Mouse (Mus musculus) small intestine, adult 10 weeks (tissue): ENCODE data around the gene Sfxn3. TPM values are rescaled to one million over a fixed set of nuclear protein-coding genes. Genes with fewer than 3 reads are reported as not detected.

Experiments
- polyA plus RNA-seq: library from polyadenylated mRNA; stranded (reverse); fragments of 350-450 nt; fragmentation: Illumina TruSeq; extraction: RNeasy Lipid Tissue Mini Kit (QIAGEN cat#74804); gene quantifications from one replicate; pipeline ENCODE4 v1.2.3, GENCODE M21; 2014; ENCODE audit warnings: low replicate concordance

Gene Sfxn3
- polyA plus RNA-seq, result 3.8 TPM

DNA sequence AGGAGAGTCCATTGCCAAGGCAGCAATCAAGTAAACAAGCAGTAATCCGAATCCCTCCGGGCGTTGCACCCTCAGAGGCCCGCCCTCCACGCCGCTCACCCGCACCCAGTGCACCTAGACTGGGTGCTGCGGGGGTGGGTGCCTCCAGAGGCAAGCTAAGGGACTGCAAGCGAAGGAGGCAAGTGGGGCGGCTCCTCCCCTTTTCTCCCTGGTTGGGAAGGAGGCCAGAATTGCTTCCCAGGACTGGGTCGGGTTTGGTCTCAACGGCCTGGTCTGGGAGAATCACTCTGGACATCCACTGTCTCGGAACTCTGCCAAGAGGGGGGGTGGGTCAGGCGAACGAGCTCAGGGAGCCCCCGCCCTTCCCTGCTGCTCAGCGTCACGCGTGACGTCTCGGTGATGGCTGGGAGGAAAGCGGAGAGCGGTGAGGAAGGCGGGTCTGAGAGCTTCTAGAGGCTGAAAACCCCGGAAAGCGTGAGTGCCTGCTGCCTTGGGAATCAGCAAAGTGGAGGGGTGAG is at the start of gene Sfxn3:
Gene Sfxn3, plus strand, starts transcription at position 87 of the 518 bp plus-strand sequence.

DNA sequence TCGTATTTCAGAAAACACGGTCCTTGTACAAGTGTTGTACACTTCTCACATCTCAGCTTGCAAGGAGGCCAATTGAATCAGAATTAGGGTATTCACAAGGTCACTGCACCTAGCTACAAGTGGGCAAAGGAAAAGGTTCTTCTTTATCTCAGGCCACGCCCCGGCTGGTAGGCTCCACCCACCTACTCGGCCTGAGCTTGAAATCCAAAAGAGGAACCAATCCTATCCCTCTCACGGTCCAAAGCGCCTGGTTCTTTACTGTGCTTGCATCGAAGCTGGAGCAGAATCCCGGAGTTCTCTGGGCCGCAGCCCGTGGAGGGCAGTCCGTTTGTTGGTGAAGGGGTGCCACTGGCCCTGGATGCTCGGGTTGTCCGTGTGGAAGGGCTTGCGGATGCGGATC is 41.9 kb upstream of the Sfxn3 start, which contains the start of gene Twnk:
Gene Twnk, plus strand, starts transcription at position 220 of the 400 bp plus-strand sequence.

DNA sequence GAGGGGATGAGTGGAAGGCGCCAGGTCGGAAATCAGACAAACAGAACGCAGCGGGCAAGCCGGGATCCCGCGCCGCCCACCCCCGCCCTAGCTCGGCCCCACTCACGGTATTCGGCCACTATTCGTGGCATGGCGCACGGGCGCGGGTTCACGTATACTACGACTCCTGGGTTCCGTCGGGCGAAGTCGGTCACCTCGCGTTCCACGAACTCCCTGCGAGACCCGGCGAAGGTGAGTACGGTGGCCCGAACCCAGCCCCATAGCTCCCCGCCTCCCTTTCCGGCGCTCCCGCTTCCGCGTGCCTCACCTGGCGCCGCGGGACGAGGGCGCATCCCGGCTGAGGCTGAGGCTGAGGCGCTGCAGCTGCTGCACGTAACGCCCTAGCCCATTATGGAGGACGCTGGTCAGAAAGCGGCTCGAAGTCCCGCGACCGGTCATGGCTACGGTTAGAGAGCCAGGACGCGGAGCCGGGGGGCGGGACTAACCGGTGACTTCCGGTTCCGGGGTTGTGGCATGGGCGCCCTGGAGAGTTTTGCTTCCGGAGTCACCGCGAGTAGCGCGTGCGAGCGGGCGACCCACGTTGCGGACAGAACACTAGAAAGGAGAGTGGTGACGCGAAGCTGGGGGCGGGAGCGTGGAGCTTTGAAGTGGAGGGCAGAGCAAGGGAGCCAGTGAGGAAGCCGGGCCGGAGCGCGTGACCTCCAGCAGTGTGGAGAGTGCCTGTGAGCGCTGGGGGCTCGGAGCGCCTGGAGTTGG is 41.2 kb upstream of the Sfxn3 start, which contains the start of gene Mrpl43:
Gene Mrpl43, minus strand, starts transcription at position 486 of the 756 bp plus-strand sequence.

DNA sequence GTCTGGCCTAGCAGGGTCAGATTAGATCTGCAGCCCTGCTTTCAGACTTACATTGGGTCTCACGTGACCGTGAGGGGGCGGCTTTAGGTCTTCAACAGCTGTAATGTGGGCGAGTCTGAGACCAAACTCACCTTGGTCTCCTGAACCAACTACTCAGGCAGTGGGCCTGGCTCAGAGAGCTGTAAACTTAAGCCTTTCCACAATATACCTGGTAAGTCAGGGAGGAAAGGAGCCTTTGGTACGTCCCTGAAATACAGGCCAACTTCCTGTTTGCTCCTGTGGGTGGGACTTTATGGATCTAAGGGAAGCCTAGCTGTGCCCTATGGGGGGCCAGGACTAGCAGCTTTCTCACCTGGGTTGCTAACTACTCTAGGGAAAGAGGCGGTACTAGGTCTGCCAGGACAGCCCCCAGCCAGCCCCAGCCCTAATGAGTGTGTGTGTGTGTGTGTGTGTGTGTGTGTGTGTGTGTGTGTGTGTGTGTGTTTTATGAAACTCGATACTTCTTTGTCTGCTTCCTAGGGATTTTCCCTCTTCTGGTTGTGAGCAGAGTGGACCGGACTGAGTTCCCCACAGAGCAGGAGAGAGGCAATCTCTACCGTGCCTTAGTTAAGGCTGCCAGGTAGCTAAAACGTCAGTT is 32.9 kb upstream of the Sfxn3 start, which contains the start of gene Lzts2:
Gene Lzts2, plus strand, starts transcription at position 80 of the 637 bp plus-strand sequence.

DNA sequence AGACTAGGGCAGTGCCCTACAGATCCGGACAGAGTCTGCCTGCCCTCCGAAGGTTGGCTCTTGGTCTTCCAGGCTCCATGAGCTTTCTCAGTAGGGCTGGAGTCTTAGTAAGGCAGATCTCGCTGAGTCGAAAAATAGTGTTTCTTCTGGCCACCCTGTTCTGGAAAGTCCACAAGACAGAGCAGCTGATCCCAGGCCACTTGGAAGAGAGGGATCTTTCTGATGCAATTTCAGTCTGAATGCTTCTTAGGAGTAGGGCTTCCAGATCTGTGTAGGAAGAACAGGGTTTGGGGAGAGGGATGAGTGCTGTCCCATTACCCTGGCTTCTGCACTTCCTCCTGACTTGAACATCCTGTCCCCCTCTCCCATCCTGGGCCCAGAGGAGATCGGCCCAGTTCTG is 1.7 kb upstream of the Sfxn3 start, which contains the start of gene Pdzd7:
Gene Pdzd7, minus strand, starts transcription at position 67 of the 400 bp plus-strand sequence.

DNA sequence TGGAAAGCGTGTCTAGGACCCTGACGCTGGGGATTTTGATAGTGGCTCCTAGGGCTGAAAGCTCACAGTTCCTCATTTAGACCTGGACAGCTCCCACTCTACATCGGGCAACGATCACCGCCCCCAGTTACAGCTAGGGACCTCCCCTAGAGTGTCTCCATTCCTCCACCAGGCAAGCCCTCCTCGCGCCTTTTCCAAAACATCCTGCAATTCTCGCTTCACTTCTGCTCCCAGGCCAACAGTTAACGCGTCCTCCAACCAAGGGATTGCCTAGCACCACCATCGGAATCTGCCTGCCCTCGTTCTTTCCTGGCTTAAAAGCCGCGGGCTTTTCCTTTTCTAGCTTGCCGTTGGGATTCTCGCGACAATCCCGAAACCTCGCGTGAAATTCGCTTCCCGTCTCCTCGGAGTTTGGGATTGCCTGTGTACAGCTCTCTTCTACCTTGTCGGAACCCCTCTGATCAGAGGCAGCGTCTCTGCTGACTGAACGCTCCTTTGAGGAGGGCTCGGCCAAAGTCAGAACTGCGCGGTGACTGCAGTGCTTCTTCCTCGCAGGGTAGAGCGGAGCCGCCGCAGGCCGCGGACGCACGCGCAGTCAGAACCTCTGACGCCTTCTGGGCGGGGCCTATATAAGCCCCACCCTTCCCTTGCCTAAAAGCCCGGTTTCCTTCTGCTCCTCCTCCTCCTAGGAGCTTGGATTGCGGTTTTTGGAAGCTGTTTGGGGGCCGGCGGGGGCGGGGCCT is 27.4 kb downstream of the Sfxn3 start, which contains the start of gene Kazald1:
Gene Kazald1, plus strand, starts transcription at position 662 of the 743 bp plus-strand sequence.

Other genes starting within 250 kb of the Sfxn3 start
- gene Slf2, start 116.4 kb upstream of the Sfxn3 start, polyA plus RNA-seq, result 25.8 TPM
- gene Sema4g, start 58.4 kb upstream of the Sfxn3 start, polyA plus RNA-seq, result 11.7 TPM
- gene Twnk, start 41.8 kb upstream of the Sfxn3 start, polyA plus RNA-seq, result 3.7 TPM
- gene Mrpl43, start 41.1 kb upstream of the Sfxn3 start, polyA plus RNA-seq, result 14.4 TPM
- gene Lzts2, start 33.1 kb upstream of the Sfxn3 start, polyA plus RNA-seq, result 4.0 TPM
- gene Pdzd7, start 1.8 kb upstream of the Sfxn3 start, polyA plus RNA-seq, result 0.71 TPM
- not detected for gene Kazald1, start 27.7 kb downstream of the Sfxn3 start, polyA plus RNA-seq
- gene Tlx1, start 103.2 kb downstream of the Sfxn3 start, polyA plus RNA-seq, result not detected
- not detected for gene Lbx1, start 188.3 kb downstream of the Sfxn3 start, polyA plus RNA-seq